Mouse (Mus musculus) stomach, postnatal 0 days (tissue): ENCODE results near the gene Rnf213. TPM values are rescaled to one million over a fixed set of nuclear protein-coding genes. Genes with fewer than 3 reads are reported as not detected.
A peak's percentile ranks its signal among the peaks of the same experiment; 100 is the strongest.

ENCODE experiments used
- ATAC-seq: fragments of 200-750 bp; cut with Nextera tagmentation; 2 replicates; pipeline ENCODE4 v1.8.0; 2017; ENCODE audit not compliant: low FRiP score, low TSS enrichment
- DNase-seq: peaks from one replicate; pipeline ENCODE4 v3.0.0-alpha.2; 2016; ENCODE audit warnings: low spot score
- H3K27ac ChIP-seq: fragments of 300-500 bp; sonication (generic); replicated peaks from 2 replicates; pipeline ENCODE4 v1.5.1; 2014; ENCODE audit warnings: mild to moderate bottlenecking, control low read depth
- H3K27me3 ChIP-seq: fragments of 300-500 bp; sonication (generic); 2 replicates; pipeline ENCODE4 v1.6.1; 2014; ENCODE audit warnings: low read length; ENCODE audit not compliant: control insufficient read depth, insufficient read depth
- H3K36me3 ChIP-seq: fragments of 300-500 bp; sonication (generic); 2 replicates; pipeline ENCODE4 v1.6.1; 2014; ENCODE audit warnings: low read length, mixed read lengths; ENCODE audit not compliant: control insufficient read depth, insufficient read depth
- H3K4me1 ChIP-seq: fragments of 300-500 bp; sonication (generic); replicated peaks from 2 replicates; pipeline ENCODE4 v1.6.1; 2014; ENCODE audit warnings: antibody characterized with exemption; ENCODE audit not compliant: control insufficient read depth, insufficient read depth
- H3K4me2 ChIP-seq: fragments of 300-500 bp; sonication (generic); replicated peaks from 2 replicates; pipeline ENCODE4 v1.6.1; 2014; ENCODE audit warnings: low read depth, mild to moderate bottlenecking, control low read depth, moderate library complexity
- H3K4me3 ChIP-seq: fragments of 300-500 bp; sonication (generic); 2 replicates; pipeline ENCODE4 v1.5.1; 2014; ENCODE audit warnings: low read depth, low read length, control low read depth
- H3K9ac ChIP-seq: fragments of 300-500 bp; sonication (generic); 2 replicates; pipeline ENCODE4 v1.6.1; 2014; ENCODE audit warnings: mild to moderate bottlenecking, low read length, control low read depth, mixed read lengths
- H3K9me3 ChIP-seq: fragments of 300-500 bp; sonication (generic); 2 replicates; pipeline ENCODE4 v1.6.1; 2016; ENCODE audit warnings: low read length; ENCODE audit not compliant: control insufficient read depth
- CTCF ChIP-seq: IDR thresholded peaks from 2 replicates; pipeline ENCODE4 v1.5.1; 2016; ENCODE audit warnings: antibody characterized with exemption, low read depth, mild to moderate bottlenecking, moderate library complexity
- EP300 ChIP-seq: optimal IDR thresholded peaks from 2 replicates; pipeline ENCODE3; 2016; ENCODE audit warnings: antibody characterized with exemption
- WGBS: fragments of 180-500 bp; shearing (Covaris S2); extraction: QIAGEN DNeasy Blood & Tissue Kit; methylation state at CpG from one replicate; pipeline ENCODE4 v1.1.7; 2014; 5-methylcytosine and 5-hydroxymethylcytosine counted together
- polyA plus RNA-seq: library from polyadenylated mRNA; unstranded; fragments of >200 nt; fragmentation: Nextera tagmentation; extraction: Ambion mirVana; gene quantifications from 2 replicates; pipeline ENCODE4 v1.2.1, GENCODE M21; 2015

Rnf213 gene
- polyA plus RNA-seq, 1 experiment from 2014 or later, result 4.4 TPM

GRCm38 (mm10) chr11:119427431-119427830 lies 34.5 kb downstream of the Rnf213 start:
- peaks cover 16% of the 10 kb centered on the region for H3K36me3 ChIP-seq
- peak overlapping the region; percentile 49; the same call in 1 of the 2 replicates for H3K27ac ChIP-seq
- 83% methylated on average over 6 of the region's 6 CpGs for WGBS
- no peaks in the 10 kb centered on the region for H3K4me1 ChIP-seq
- DNase-seq (no peak), ATAC-seq (no peak)
- no peak overlapping the region for H3K9ac ChIP-seq
- H3K9me3 ChIP-seq, result no peaks in the 10 kb centered on the region
- TF ChIP-seq EP300, result no peak
- no peak for TF ChIP-seq CTCF
- no peaks in the 10 kb centered on the region for H3K27me3 ChIP-seq
- no peak overlapping the region for H3K4me3 ChIP-seq
- H3K4me2 ChIP-seq, result no peak overlapping the region

GRCm38 (mm10) chr11:119427986-119428385 lies 35.1 kb downstream of the Rnf213 start:
- no peaks in the 10 kb centered on the region for H3K9me3 ChIP-seq
- H3K36me3 ChIP-seq, result peaks cover 14% of the 10 kb centered on the region
- TF ChIP-seq EP300 (no peak), CTCF (no peak)
- peak overlapping the region; percentile 49 for H3K27ac ChIP-seq
- WGBS, result 79% methylated on average over 5 of the region's 5 CpGs
- H3K4me3 ChIP-seq, result no peak overlapping the region
- H3K9ac ChIP-seq, result no peak overlapping the region
- DNase-seq, result no peak
- no peak for ATAC-seq
- no peaks in the 10 kb centered on the region for H3K27me3 ChIP-seq
- H3K4me2 ChIP-seq, result no peak overlapping the region
- no peaks in the 10 kb centered on the region for H3K4me1 ChIP-seq

- Histone ChIP-seq H3K9ac (no peak overlapping the region), H3K4me2 (peak overlapping the region; percentile 38), H3K27ac (peak overlapping the region; percentile 53; the same call in 1 of the 2 replicates), H3K9me3 (no peaks in the 10 kb centered on the region), H3K27me3 (no peaks in the 10 kb centered on the region), H3K36me3 (peaks cover 17% of the 10 kb centered on the region), H3K4me1 (no peaks in the 10 kb centered on the region), H3K4me3 (no peak overlapping the region)
- 2% methylated on average over 19 of the region's 35 CpGs for WGBS
- DNase-seq (peak; percentile 88), ATAC-seq (peak; percentile 89)
- TF ChIP-seq EP300 (no peak), CTCF (no peak)
Measured at GRCm38 (mm10) chr11:119428649-119429136, 35.8 kb downstream of the Rnf213 start.

- TF ChIP-seq CTCF (no peak), EP300 (no peak)
- WGBS, result 89% methylated on average over 12 of the region's 12 CpGs
- H3K4me3 ChIP-seq, result no peak overlapping the region
- no peaks in the 10 kb centered on the region for H3K9me3 ChIP-seq
- DNase-seq (no peak), ATAC-seq (no peak)
- no peaks in the 10 kb centered on the region for H3K27me3 ChIP-seq
- H3K36me3 ChIP-seq, result peaks cover 33% of the 10 kb centered on the region
- H3K4me1 ChIP-seq, result no peaks in the 10 kb centered on the region
- no peak overlapping the region for H3K4me2 ChIP-seq
- no peak overlapping the region for H3K9ac ChIP-seq
- no peak overlapping the region for H3K27ac ChIP-seq
Measured at GRCm38 (mm10) chr11:119431516-119431915, 38.6 kb downstream of the Rnf213 start.

- no peaks in the 10 kb centered on the region for H3K4me1 ChIP-seq
- TF ChIP-seq EP300, result no peak
- no peaks in the 10 kb centered on the region for H3K9me3 ChIP-seq
- H3K36me3 ChIP-seq, result peaks cover 37% of the 10 kb centered on the region
- ATAC-seq (no peak), DNase-seq (no peak)
- no peak overlapping the region for H3K9ac ChIP-seq
- H3K27me3 ChIP-seq, result no peaks in the 10 kb centered on the region
- H3K4me3 ChIP-seq, result no peak overlapping the region
- H3K4me2 ChIP-seq, result no peak overlapping the region
- 68% methylated on average over 7 of the region's 7 CpGs for WGBS
- H3K27ac ChIP-seq, result no peak overlapping the region
Measured at GRCm38 (mm10) chr11:119432706-119433105, 39.8 kb downstream of the Rnf213 start.

- Histone ChIP-seq H3K27me3 (no peaks in the 10 kb centered on the region), H3K4me1 (no peaks in the 10 kb centered on the region), H3K9ac (no peak overlapping the region), H3K9me3 (no peaks in the 10 kb centered on the region), H3K27ac (no peak overlapping the region), H3K4me3 (no peak overlapping the region), H3K36me3 (peaks cover 46% of the 10 kb centered on the region), H3K4me2 (no peak overlapping the region)
- TF ChIP-seq EP300 (no peak), CTCF (no peak)
- ATAC-seq, result no peak
- WGBS, result 78% methylated on average over 4 of the region's 4 CpGs
- DNase-seq, result no peak
Measured at GRCm38 (mm10) chr11:119434316-119434715, 41.4 kb downstream of the Rnf213 start.
